ENCODE assay signal across 19 mouse cellular contexts in genomic region chr9:59519396-59519795, GRCm38 (mm10). TPM values are rescaled to one million over a fixed set of nuclear protein-coding genes. Genes with fewer than 3 reads are reported as not detected.
"Had no signal": no experiment of that assay in that cellular context is flagged by ENCODE, and none has a peak within 500 bp of the region (broad histone marks: within the 10 kb centered on the region; RNA-seq: fewer than 3 reads in every experiment).

No protein-coding gene starts in this region.

- H3K36me3 ChIP-seq: midbrain, embryonic 10.5 days; midbrain, embryonic 13.5 days; midbrain, embryonic 15.5 days; neural tube, embryonic 13.5 days; neural tube, embryonic 15.5 days; stomach, embryonic 15.5 days had no signal

- H3K4me1 ChIP-seq: midbrain, embryonic 10.5 days; midbrain, embryonic 13.5 days; midbrain, embryonic 15.5 days; neural tube, embryonic 13.5 days; neural tube, embryonic 15.5 days; stomach, embryonic 15.5 days had no signal

- H3K9me3 ChIP-seq: midbrain, embryonic 10.5 days; midbrain, embryonic 13.5 days; midbrain, embryonic 15.5 days; neural tube, embryonic 13.5 days; neural tube, embryonic 15.5 days; stomach, embryonic 15.5 days had no signal

- H3K9ac ChIP-seq: liver, embryonic 14.5 days; lung, embryonic 14.5 days; midbrain, embryonic 13.5 days; midbrain, embryonic 15.5 days; neural tube, embryonic 13.5 days; neural tube, embryonic 15.5 days; stomach, embryonic 15.5 days had no signal

- H3K4me2 ChIP-seq: lung, embryonic 14.5 days; midbrain, embryonic 13.5 days; midbrain, embryonic 15.5 days; neural tube, embryonic 13.5 days; neural tube, embryonic 15.5 days; stomach, embryonic 15.5 days had no signal

- DNase-seq: lung, adult 18-20 months; thymus, adult 2 months; thymus, postnatal 25 days; thymus, postnatal 4 days had no signal

- H3K4me3 ChIP-seq: midbrain, embryonic 10.5 days; midbrain, embryonic 13.5 days; midbrain, embryonic 15.5 days; myocyte; neural tube, embryonic 13.5 days; neural tube, embryonic 15.5 days; stomach, embryonic 15.5 days had no signal

- ATAC-seq: midbrain, embryonic 13.5 days; midbrain, embryonic 15.5 days had no signal

- H3K27ac ChIP-seq: liver, embryonic 14.5 days; midbrain, embryonic 10.5 days; midbrain, embryonic 13.5 days; midbrain, embryonic 15.5 days; neural tube, embryonic 13.5 days; neural tube, embryonic 15.5 days; stomach, embryonic 15.5 days; stomach, postnatal 0 days had no signal

- H3K27me3 ChIP-seq: midbrain, embryonic 13.5 days; midbrain, embryonic 15.5 days; neural tube, embryonic 13.5 days; neural tube, embryonic 15.5 days; stomach, embryonic 15.5 days had no signal

RNA-seq across cellular contexts. Expression of gene Tmem202, which starts 20.3 kb away (rescaled TPM):
- total RNA-seq: megakaryocyte-erythroid progenitor cell, adult 5-6 weeks had no signal
- polyA plus RNA-seq: liver, embryonic 16.5 days; lung, embryonic 14.5 days; lung, embryonic 16.5 days; neural tube, embryonic 11.5 days; stomach, embryonic 15.5 days had no signal

RNA-seq across cellular contexts. Expression of gene Celf6, which starts 58.3 kb away (rescaled TPM):
- total RNA-seq: megakaryocyte, adult 5-6 weeks; megakaryocyte-erythroid progenitor cell, adult 5-6 weeks had no signal
- polyA plus RNA-seq: myocyte; thymus, adult 2 months had no signal
